Mouse (Mus musculus): ENCODE measurements around the gene Tmem151b.

The Tmem151b gene

DNA sequence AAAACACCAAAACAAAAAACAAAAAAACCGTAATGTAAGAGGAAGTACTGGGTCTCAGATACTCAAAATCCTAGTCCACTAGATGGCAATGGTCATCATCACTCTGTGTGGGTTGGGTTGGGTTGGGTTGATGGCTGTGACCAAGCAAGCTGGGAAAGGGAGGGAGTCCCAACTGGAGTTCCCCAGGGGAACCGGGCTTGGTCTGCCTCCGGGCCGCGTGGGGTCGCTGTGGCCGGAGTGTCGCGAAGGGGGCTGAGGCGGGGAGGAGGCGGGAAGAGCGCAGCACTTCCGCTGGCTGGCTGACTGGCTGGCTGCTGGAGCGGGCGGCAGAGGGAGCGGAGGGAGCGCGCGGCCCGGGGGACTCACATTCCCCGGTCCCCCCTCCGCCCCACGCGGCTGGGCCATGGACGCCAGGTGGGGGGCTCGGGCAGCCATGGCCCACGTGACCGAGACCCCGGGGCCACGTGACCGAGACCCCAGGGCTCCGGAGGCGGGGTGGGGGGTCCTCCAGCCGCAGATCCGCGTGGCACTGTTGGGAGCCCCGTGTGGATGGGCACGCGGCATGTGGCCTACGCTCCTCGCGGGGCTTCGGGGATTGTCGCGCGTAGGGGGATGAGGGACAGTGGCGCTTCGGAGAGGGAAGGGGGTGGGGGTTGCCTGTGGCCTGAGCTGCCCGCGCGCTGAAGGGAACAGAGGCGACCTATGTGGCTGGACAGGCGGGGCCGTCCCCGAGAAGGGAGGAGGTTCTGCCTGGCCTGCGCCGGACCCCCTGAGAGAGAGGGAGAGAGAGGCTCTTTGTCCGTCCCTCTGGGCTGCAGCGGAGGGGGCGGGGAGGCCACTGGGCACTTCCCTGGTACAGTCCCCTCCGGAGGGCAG lies 14.4 kb upstream of the Tmem151b start, which contains the start of gene Slc35b2:
Slc35b2 (plus strand) TSS at position 220 of the 876 bp plus-strand sequence.
- peak; percentile 90 for DNase-seq

GRCm38 (mm10) chr17:45563216-45563615 lies 13.7 kb upstream of the Tmem151b start:
- DNase-seq: no peak

DNA sequence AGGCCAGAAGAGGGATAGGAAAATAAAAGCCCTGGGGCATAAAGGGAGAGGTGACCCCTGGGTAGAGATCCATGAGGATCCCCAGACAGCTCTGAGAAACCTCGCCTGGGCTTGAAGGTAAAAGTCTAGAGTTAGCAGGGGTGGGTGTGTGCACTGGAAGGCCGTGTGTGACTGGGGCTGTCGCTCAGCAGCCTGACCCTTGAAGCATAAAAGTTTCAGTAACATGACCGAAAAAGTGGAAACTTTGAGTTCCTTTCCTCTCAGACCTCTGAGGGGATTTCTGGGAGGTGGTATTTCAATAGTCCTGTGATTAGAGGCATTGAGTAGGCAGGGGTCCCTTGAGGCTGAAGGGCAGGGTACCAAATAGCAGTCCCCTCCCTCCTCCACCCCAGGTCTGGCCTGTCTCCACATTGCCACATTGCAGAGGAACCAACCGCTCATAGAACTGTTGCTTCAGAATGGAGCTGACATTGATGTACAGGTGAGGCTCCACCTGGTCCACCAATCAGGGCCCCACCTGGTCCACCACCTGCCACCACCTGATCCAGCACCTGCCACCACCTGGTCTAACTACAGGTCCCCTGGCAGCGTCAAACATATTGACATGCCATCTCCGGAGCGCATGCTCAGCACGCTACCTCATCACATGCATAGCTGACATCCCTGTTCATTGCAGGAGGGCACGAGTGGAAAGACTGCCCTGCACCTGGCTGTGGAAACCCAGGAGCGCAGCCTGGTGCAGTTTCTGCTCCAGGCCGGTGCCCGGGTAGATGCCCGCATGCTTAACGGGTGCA lies 10.5 kb upstream of the Tmem151b start:
- peak; percentile 70 for DNase-seq

GRCm38 (mm10) chr17:45557998-45558862 lies 8.8 kb upstream of the Tmem151b start:
- no peak for DNase-seq

DNA sequence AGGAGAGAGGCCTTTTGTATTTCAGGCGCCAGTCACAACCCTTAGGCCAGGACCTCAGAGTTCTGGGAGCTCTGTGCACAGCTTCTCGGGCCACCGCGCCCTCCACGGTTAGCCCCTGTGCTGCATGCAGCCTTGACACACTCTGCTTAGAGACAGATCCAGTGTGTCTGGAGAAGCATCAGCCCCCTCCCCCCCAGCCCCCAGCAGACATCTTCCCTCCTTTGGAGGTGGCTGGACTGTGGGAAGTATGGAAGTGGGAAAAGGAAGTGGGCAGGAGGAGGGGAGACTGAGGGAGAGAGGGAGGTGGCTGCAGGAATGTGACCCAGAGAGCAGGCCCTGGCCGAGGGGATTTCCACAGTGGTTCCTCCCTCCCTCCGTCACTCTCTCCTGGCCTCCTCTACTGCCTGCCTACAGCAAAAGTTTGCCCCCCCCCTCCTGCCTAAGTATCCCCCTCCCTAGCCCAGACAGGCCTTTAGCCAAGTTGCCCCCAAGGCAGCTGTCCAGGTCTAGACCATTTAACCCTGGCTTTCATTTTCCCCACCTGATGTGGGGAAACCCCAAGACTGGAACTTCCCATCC lies 7.9 kb upstream of the Tmem151b start:
- DNase-seq: no peak

GRCm38 (mm10) chr17:45556514-45557245 lies 7.2 kb upstream of the Tmem151b start:
- DNase-seq: no peak

DNA sequence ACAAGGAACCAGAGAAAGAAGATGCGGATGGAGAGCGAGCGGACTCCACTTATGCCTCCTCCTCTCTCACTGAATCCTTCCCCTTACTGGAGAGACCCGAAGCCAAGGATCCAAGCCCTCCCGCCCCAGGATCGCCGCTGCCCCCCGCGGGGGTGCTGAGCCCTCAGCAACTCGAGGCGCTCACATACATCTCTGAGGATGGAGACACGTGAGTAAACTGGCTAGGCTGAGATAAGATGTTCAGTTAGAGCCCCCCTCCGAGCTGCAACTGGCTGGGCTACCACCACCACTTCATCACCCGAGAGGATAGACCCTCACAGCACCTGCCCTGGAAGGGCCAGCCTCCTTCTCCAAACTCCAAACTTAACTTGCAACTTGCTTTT lies 6.6 kb upstream of the Tmem151b start:
- DNase-seq: peak; percentile 32

DNA sequence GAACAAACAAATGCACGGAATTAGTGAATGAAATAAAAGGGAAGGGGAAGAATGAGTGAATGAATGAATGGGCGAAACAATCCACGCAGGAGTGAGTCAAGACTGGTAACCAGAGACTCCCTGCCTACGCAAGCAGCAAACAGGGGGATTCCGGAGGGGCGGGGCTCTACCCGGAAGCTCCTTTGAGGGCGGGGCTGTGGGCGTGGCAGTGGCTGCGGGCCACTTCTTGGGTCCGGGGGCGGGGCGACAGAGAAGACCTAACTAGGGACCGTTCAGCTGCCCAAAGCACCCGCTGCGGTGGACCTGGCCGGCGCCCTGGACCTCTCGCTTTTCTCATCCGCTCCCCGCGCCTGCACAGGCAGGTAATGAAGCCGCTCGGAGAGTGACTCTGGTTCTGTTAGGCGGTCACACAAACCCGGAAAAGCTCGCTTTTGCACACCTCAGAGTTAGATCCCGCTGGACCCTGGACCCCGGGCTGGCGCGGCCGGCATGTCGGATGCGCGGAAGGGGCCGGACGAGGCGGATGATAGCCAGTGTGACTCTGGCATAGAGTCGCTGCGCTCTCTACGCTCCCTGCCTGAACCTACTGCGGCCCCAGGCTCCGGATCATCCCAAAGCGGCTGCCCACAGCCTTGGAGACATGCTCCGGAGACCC lies 6.1 kb upstream of the Tmem151b start, which contains the start of gene Nfkbie:
Nfkbie (plus strand) TSS at position 252 of the 655 bp plus-strand sequence.
- peak; percentile 93 for DNase-seq

DNA sequence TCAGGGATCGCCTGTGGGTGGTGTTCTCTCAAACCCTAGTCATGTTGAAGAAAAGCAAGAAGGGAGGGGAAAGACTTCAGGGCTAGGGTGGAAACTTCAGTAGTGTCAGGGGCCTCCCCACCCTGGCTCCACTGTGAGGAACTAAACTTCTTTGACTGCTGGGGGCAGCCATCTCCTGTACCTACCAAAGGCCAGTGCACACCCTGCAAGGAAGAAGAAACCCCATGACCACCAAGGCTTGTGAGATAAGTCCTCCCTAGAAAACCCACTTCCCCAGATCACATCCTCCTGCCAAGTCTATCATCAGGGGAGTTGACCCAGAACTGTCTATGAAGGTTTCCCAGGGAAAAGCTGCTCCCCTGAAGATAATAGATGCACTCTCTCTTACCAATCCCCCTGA lies 4.9 kb upstream of the Tmem151b start:
- DNase-seq: peak; percentile 19

DNA sequence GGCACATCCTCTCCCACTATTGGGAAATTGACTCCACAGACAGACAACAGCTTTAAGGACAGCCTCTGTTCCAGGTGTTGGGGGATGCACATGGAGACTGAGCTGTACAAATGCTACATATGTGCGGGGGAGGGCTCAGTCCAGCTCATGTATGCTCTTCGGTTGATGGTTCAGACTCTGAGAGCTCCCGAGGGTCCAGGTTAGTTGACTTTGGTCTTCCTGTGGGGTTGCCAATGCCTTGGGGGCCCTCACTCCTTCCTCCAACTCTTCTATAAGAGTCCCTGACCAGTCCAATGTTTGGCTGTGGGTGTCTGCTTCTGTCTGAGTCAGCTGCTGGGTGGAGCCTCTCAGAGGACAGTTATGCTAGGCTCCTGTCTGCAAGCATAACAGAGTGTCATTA lies 3.6 kb upstream of the Tmem151b start:
- no peak for DNase-seq

GRCm38 (mm10) chr17:45551816-45552451 lies 2.5 kb upstream of the Tmem151b start:
- DNase-seq: peak; percentile 84

DNA sequence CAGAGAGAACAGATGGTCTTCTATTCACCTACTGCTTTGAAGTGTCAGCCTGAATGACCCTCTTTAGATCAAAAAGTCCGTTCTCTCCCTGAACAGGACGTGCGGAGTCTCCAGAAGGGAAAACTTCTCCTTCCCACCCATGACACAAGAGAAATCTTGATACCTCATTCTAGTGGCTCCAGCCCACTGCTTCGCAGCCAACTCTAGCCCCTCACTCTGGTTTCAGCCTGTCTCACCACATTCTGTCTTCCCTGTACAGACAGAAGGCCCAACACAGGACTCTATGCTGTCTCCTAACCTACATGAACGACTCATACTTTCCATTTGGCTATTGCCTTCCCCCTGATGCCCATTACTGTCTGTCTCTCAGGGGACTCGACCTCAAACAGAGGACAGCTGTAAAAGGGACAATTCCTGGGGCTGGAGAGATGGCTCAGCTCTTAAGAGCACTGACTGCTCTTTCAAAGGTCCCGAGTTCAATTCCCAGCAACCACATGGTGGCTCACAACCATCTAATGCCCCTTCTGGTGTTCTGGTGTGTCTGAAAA lies 1.8 kb upstream of the Tmem151b start:
- DNase-seq: no peak

DNA sequence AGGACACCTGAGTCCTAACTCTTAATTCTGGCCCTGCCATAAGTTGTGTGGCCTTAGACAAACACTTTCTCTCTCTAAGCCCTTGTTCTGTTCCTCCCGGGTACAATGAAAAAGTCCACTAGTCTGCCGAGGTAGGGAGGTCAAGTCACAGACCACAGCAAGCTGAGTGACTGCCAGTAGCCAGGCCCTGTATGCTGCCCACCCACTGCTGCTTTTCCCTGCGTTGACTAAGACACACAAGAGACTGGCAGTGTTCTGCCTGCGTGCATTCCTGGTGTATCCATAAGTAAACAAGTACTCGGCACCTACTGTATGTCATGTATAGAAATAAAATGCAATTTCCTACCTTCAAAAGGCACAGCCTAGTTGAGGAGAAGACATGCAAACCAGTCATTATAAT lies 776 bp upstream of the Tmem151b start:
- DNase-seq: peak; percentile 47

GRCm38 (mm10) chr17:45548541-45549512 lies 650 bp downstream of the Tmem151b start:
- DNase-seq: peak; percentile 73

DNA sequence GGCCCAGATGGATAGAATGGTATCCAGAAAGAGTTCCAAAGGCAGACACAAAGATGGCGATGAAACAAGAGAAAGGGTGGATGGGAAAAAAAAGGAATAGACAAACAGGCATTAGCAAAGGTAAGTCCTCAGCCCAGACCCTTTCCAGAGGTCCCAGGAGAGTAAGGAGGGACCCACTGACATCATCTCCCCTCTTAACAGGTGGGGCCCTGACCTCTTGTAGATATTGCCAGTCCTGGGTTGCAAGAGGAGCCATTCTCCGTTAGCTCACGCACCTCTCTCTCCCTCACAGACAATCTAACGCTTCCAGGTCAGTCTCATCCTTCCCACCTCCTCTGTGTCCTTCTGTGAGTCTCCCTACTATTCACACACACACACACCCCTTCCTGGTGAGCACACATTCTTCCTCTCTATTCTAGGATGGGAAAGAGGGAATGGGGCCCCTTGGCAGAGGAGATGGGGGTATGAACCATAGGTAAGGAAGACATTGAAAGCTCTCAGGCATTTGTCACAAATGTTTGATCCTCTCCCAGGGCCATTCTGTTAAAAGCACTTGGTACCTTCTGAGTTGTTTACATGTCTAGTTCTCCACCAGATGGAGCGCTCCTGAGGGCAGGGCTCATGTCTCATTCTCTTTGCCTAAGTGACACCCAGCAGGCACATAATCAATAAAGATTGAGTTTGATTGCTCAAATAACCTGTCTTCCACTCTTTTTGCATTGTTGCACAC lies 1.9 kb downstream of the Tmem151b start:
- peak; percentile 52 for DNase-seq

- DNase-seq: peak; percentile 65
These were observed 2.5 kb downstream of the Tmem151b start for GRCm38 (mm10) chr17:45546941-45547340.

DNA sequence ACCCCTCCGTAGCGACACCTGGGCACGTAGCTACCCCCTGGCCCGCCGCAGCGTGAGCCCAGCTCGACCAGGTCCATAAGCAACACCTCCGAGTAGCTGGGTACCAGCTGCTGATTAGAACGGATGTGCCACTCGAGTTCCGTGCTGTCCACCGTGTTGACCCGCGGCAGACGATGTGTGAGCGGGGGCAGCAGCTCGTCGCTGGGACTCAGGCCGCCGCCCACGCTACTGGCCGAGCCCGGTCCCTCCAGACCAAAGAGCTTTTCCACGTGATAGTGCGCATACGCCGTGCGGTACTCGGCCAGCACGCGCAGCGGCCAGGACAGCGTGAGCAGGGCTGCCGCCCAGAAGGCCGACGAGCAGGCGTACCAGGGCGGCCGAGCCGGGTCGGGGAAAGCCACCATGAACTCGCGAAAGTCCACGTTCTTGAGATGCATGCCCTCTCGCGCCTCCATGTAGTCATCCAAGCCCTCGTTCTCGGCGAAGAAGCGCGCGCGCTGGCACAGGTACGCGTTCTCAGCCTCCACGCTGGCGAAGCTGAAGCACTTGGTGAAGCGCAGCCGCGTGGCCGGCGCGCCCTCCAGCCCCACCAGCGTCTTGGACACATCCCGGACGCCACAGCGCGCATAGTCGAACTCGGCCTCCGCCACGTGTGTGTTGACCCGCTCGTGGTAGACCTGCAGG lies 4.1 kb downstream of the Tmem151b start:
- DNase-seq: peak; percentile 51

GRCm38 (mm10) chr17:45544873-45545277 lies 4.6 kb downstream of the Tmem151b start:
- peak; percentile 61 for DNase-seq

All from cerebellum, adult 11 months (tissue).